Mouse (Mus musculus) liver, embryonic 13.5 days (tissue): ENCODE measurements around the gene Sppl3. TPM values are rescaled to one million over a fixed set of nuclear protein-coding genes. Genes with fewer than 3 reads are reported as not detected.
"Not testable (repeated sequence)": the region's sequence is repeated elsewhere in the genome, so short reads cannot be mapped to it uniquely, and the experiment has no call there.

Experiments used
- ATAC-seq: fragments of 200-750 bp; cut with Nextera tagmentation; 2 replicates; pipeline ENCODE4 v1.8.0; 2017; ENCODE audit warnings: low read depth, mild to moderate bottlenecking, moderate number of reproducible peaks, moderate library complexity
- DNase-seq: peaks from one replicate; pipeline ENCODE4 v3.0.0; 2022
- H3K27ac ChIP-seq: fragments of 300-500 bp; sonication (generic); 2 replicates; pipeline ENCODE4 v1.5.1; 2015; ENCODE audit warnings: moderate library complexity, mild to moderate bottlenecking, inconsistent platforms
- H3K27me3 ChIP-seq: fragments of 300-500 bp; sonication (generic); 2 replicates; pipeline ENCODE4 v1.6.1; 2015; ENCODE audit warnings: mild to moderate bottlenecking, inconsistent platforms
- H3K36me3 ChIP-seq: fragments of 300-500 bp; sonication (generic); 2 replicates; pipeline ENCODE4 v1.6.1; 2015; ENCODE audit warnings: mild to moderate bottlenecking, inconsistent platforms
- H3K4me1 ChIP-seq: fragments of 300-500 bp; sonication (generic); replicated peaks from 2 replicates; pipeline ENCODE4 v1.6.1; 2015; ENCODE audit warnings: inconsistent platforms
- H3K4me2 ChIP-seq: fragments of 300-500 bp; sonication (generic); 2 replicates; pipeline ENCODE4 v1.6.1; 2015; ENCODE audit warnings: inconsistent platforms, mild to moderate bottlenecking, moderate library complexity
- H3K4me3 ChIP-seq: fragments of 300-500 bp; sonication (generic); replicated peaks from 2 replicates; pipeline ENCODE4 v1.5.1; 2015; ENCODE audit warnings: mild to moderate bottlenecking, inconsistent platforms
- H3K9ac ChIP-seq: fragments of 300-500 bp; sonication (generic); 2 replicates; pipeline ENCODE4 v1.6.1; 2015; ENCODE audit warnings: mild to moderate bottlenecking, inconsistent platforms
- H3K9me3 ChIP-seq: fragments of 300-500 bp; sonication (generic); replicated peaks from 2 replicates; pipeline ENCODE4 v1.6.1; 2016; ENCODE audit warnings: inconsistent platforms
- WGBS: fragments of 180-500 bp; shearing (Covaris S2); methylation state at CpG from one replicate; pipeline ENCODE4 v1.1.7; 2015; ENCODE audit not compliant: insufficient replicate concordance; 5-methylcytosine and 5-hydroxymethylcytosine counted together
- polyA plus RNA-seq: library from polyadenylated mRNA; unstranded; fragments of >200 nt; fragmentation: Nextera tagmentation; extraction: Ambion mirVana; gene quantifications from 2 replicates; pipeline ENCODE4 v1.2.1, GENCODE M21; 2015

The Sppl3 gene
- polyA plus RNA-seq, 1 experiment from 2014 or later, result 4.7 TPM

- Histone ChIP-seq H3K27ac (peak overlapping the region; percentile 93), H3K4me2 (no peak overlapping the region)
These were observed 50.0 kb downstream of the Sppl3 start for GRCm38 (mm10) chr5:115060977-115061376.

GRCm38 (mm10) chr5:115062566-115062965, 51.6 kb downstream of the Sppl3 start:
- ATAC-seq (no peak), DNase-seq (no peak)
- peaks cover 28% of the 10 kb centered on the region for H3K36me3 ChIP-seq
- H3K9me3 ChIP-seq, result no peaks in the 10 kb centered on the region
- WGBS, result 64% methylated on average over 1 of the region's 1 CpGs
- no peak overlapping the region for H3K27ac ChIP-seq
- no peak overlapping the region for H3K4me3 ChIP-seq
- peaks cover 85% of the 10 kb centered on the region for H3K4me1 ChIP-seq
- no peak overlapping the region for H3K9ac ChIP-seq
- no peaks in the 10 kb centered on the region for H3K27me3 ChIP-seq
- no peak overlapping the region for H3K4me2 ChIP-seq

More at GRCm38 (mm10) chr5:115060977-115061376, 50.0 kb downstream of the Sppl3 start:
- no peak overlapping the region for H3K4me3 ChIP-seq
- H3K4me1 ChIP-seq, result peaks cover 86% of the 10 kb centered on the region
- no peak overlapping the region for H3K9ac ChIP-seq
- no peaks in the 10 kb centered on the region for H3K9me3 ChIP-seq
- H3K36me3 ChIP-seq, result peaks cover 31% of the 10 kb centered on the region
- DNase-seq, result no peak
- ATAC-seq, result no peak
- H3K27me3 ChIP-seq, result no peaks in the 10 kb centered on the region
- WGBS, result 36% methylated on average over 3 of the region's 3 CpGs

GRCm38 (mm10) chr5:115063391-115063790, 52.5 kb downstream of the Sppl3 start:
- DNase-seq (no peak), ATAC-seq (no peak)
- Histone ChIP-seq H3K9ac (no peak overlapping the region), H3K36me3 (peaks cover 28% of the 10 kb centered on the region), H3K4me3 (no peak overlapping the region), H3K9me3 (no peaks in the 10 kb centered on the region), H3K4me1 (peaks cover 85% of the 10 kb centered on the region), H3K27me3 (no peaks in the 10 kb centered on the region), H3K4me2 (no peak overlapping the region), H3K27ac (no peak overlapping the region)
- 86% methylated on average over 7 of the region's 7 CpGs for WGBS

GRCm38 (mm10) chr5:115066245-115066644, 55.3 kb downstream of the Sppl3 start:
- H3K4me3 ChIP-seq, result no peak overlapping the region
- H3K27ac ChIP-seq, result peak overlapping the region; percentile 60
- no peak overlapping the region for H3K9ac ChIP-seq
- ATAC-seq (no peak), DNase-seq (no peak)
- 34% methylated on average over 4 of the region's 4 CpGs for WGBS
- H3K27me3 ChIP-seq, result no peaks in the 10 kb centered on the region
- no peaks in the 10 kb centered on the region for H3K9me3 ChIP-seq
- peaks cover 28% of the 10 kb centered on the region for H3K36me3 ChIP-seq
- H3K4me1 ChIP-seq, result peaks cover 83% of the 10 kb centered on the region
- no peak overlapping the region for H3K4me2 ChIP-seq

GRCm38 (mm10) chr5:115068671-115069421, 57.9 kb downstream of the Sppl3 start:
- DNase-seq (peak; percentile 69), ATAC-seq (peak; percentile 77)
- H3K9me3 ChIP-seq, result no peaks in the 10 kb centered on the region
- WGBS, result 35% methylated on average over 11 of the region's 11 CpGs
- H3K4me2 ChIP-seq, result peak overlapping the region; percentile 65
- peak overlapping the region; percentile 68 for H3K9ac ChIP-seq
- H3K36me3 ChIP-seq, result peaks cover 8% of the 10 kb centered on the region; the same call in 1 of the 2 replicates
- H3K4me3 ChIP-seq, result peak overlapping the region; percentile 26; the same call in 1 of the 2 replicates
- H3K4me1 ChIP-seq, result peaks cover 93% of the 10 kb centered on the region
- H3K27me3 ChIP-seq, result no peaks in the 10 kb centered on the region
- H3K27ac ChIP-seq, result peak overlapping the region; percentile 99

- Histone ChIP-seq H3K27me3 (no peaks in the 10 kb centered on the region), H3K4me1 (peaks cover 95% of the 10 kb centered on the region), H3K27ac (peak overlapping the region; percentile 99), H3K4me2 (peak overlapping the region; percentile 65), H3K4me3 (no peak overlapping the region), H3K36me3 (0 out of 2 replicates have a peak, but pooled peaks cover 4% of the 10 kb centered on the region), H3K9ac (peak overlapping the region; percentile 68), H3K9me3 (no peaks in the 10 kb centered on the region)
- no peak for DNase-seq
- no peak for ATAC-seq
- 54% methylated on average over 3 of the region's 3 CpGs for WGBS
These were observed 58.7 kb downstream of the Sppl3 start for GRCm38 (mm10) chr5:115069611-115070010.

GRCm38 (mm10) chr5:115070457-115070856, 59.5 kb downstream of the Sppl3 start:
- Histone ChIP-seq H3K4me3 (no peak overlapping the region), H3K27ac (peak overlapping the region; percentile 99), H3K9me3 (no peaks in the 10 kb centered on the region), H3K4me2 (peak overlapping the region; percentile 68), H3K27me3 (no peaks in the 10 kb centered on the region), H3K9ac (peak overlapping the region; percentile 68), H3K4me1 (peaks cover 97% of the 10 kb centered on the region), H3K36me3 (peaks cover 7% of the 10 kb centered on the region)
- DNase-seq (peak; percentile 38), ATAC-seq (peak; percentile 45)
- 70% methylated on average over 2 of the region's 2 CpGs for WGBS

- ATAC-seq (peak; percentile 76), DNase-seq (peak; percentile 71)
- Histone ChIP-seq H3K27me3 (no peaks in the 10 kb centered on the region), H3K36me3 (peaks cover 15% of the 10 kb centered on the region), H3K9ac (peak overlapping the region; percentile 74), H3K4me2 (peak overlapping the region; percentile 68), H3K4me1 (peaks cover 97% of the 10 kb centered on the region), H3K9me3 (no peaks in the 10 kb centered on the region), H3K4me3 (peak overlapping the region; percentile 18), H3K27ac (peak overlapping the region; percentile 99)
- WGBS, result 26% methylated on average over 11 of the region's 11 CpGs
These were observed 60.4 kb downstream of the Sppl3 start for GRCm38 (mm10) chr5:115071096-115071901.

GRCm38 (mm10) chr5:115072143-115072542, 61.2 kb downstream of the Sppl3 start:
- peak overlapping the region; percentile 74 for H3K9ac ChIP-seq
- ATAC-seq, result peak; percentile 51
- H3K4me1 ChIP-seq, result peaks cover 97% of the 10 kb centered on the region
- WGBS, result 56% methylated on average over 7 of the region's 7 CpGs
- peak overlapping the region; percentile 99 for H3K27ac ChIP-seq
- peaks cover 18% of the 10 kb centered on the region for H3K36me3 ChIP-seq
- peak overlapping the region; percentile 68 for H3K4me2 ChIP-seq
- no peaks in the 10 kb centered on the region for H3K9me3 ChIP-seq
- no peaks in the 10 kb centered on the region for H3K27me3 ChIP-seq
- peak; percentile 65 for DNase-seq
- peak overlapping the region; percentile 18 for H3K4me3 ChIP-seq

GRCm38 (mm10) chr5:115073306-115073705, 62.4 kb downstream of the Sppl3 start:
- Histone ChIP-seq H3K27ac (peak overlapping the region; percentile 99), H3K4me3 (peak overlapping the region; percentile 29), H3K9ac (peak overlapping the region; percentile 74)

GRCm38 (mm10) chr5:115074749-115075148, 63.8 kb downstream of the Sppl3 start:
- DNase-seq (no peak), ATAC-seq (no peak)
- H3K27me3 ChIP-seq, result no peaks in the 10 kb centered on the region
- H3K4me2 ChIP-seq, result 0 out of 2 replicates have a peak overlapping the region, but pooled peaks have one; percentile 9
- peak overlapping the region; percentile 99 for H3K27ac ChIP-seq
- H3K36me3 ChIP-seq, result peaks cover 28% of the 10 kb centered on the region
- peaks cover 90% of the 10 kb centered on the region for H3K4me1 ChIP-seq
- no peaks in the 10 kb centered on the region for H3K9me3 ChIP-seq
- no peak overlapping the region for H3K4me3 ChIP-seq
- H3K9ac ChIP-seq, result peak overlapping the region; percentile 69
- 47% methylated on average over 4 of the region's 4 CpGs for WGBS

More at GRCm38 (mm10) chr5:115073306-115073705, 62.4 kb downstream of the Sppl3 start:
- Histone ChIP-seq H3K36me3 (peaks cover 28% of the 10 kb centered on the region), H3K4me2 (peak overlapping the region; percentile 68), H3K4me1 (peaks cover 94% of the 10 kb centered on the region)
- peak; percentile 70 for DNase-seq
- H3K9me3 ChIP-seq, ATAC-seq, H3K27me3 ChIP-seq: not testable (repeated sequence)
- 18% methylated on average over 8 of the region's 8 CpGs for WGBS
